Mouse (Mus musculus): ENCODE measurements around the gene Hist1h3f.
A peak's percentile ranks its signal among the peaks of the same experiment; 100 is the strongest.
"Not testable (repeated sequence)": the region's sequence is repeated elsewhere in the genome, so short reads cannot be mapped to it uniquely, and the experiment has no call there.

The Hist1h3f gene

GRCm38 (mm10) chr13:23581408-23582218 is 37.8 kb downstream of the Hist1h3f start, which contains the start of gene Hist1h4d:
TSS of gene Hist1h4d (plus strand) at chr13:23581598.
- DNase-seq (ENCODE audit: extremely low read depth, low read depth, low spot score): peak; percentile 85

- DNase-seq (ENCODE audit: extremely low read depth, low read depth, low spot score): no peak
These were observed 38.6 kb downstream of the Hist1h3f start for GRCm38 (mm10) chr13:23582219-23583056.

- DNase-seq (ENCODE audit: extremely low read depth, low read depth, low spot score): no peak
These were observed 39.7 kb downstream of the Hist1h3f start for GRCm38 (mm10) chr13:23583387-23584068.

- DNase-seq (ENCODE audit: extremely low read depth, low read depth, low spot score): no peak
These were observed 40.5 kb downstream of the Hist1h3f start for GRCm38 (mm10) chr13:23584331-23584730.

GRCm38 (mm10) chr13:23585029-23585441 is 41.2 kb downstream of the Hist1h3f start:
- DNase-seq (ENCODE audit: extremely low read depth, low read depth, low spot score): no peak

GRCm38 (mm10) chr13:23585442-23586098 is 41.7 kb downstream of the Hist1h3f start:
- peak; percentile 81 for DNase-seq (ENCODE audit: extremely low read depth, low read depth, low spot score)

- DNase-seq (ENCODE audit: extremely low read depth, low read depth, low spot score): no peak
These were observed 42.5 kb downstream of the Hist1h3f start for GRCm38 (mm10) chr13:23586099-23586939.

- no peak for DNase-seq (ENCODE audit: extremely low read depth, low read depth, low spot score)
These were observed 43.0 kb downstream of the Hist1h3f start for GRCm38 (mm10) chr13:23586940-23587225.

GRCm38 (mm10) chr13:23591206-23591605 is 47.4 kb downstream of the Hist1h3f start:
- no peak for DNase-seq (ENCODE audit: extremely low read depth, low read depth, low spot score)

GRCm38 (mm10) chr13:23591886-23592285 is 48.0 kb downstream of the Hist1h3f start:
- DNase-seq (ENCODE audit: extremely low read depth, low read depth, low spot score): not testable (repeated sequence)

- DNase-seq (ENCODE audit: extremely low read depth, low read depth, low spot score): no peak
These were observed 48.8 kb downstream of the Hist1h3f start for GRCm38 (mm10) chr13:23592614-23593013.

GRCm38 (mm10) chr13:23593051-23593770 is 49.4 kb downstream of the Hist1h3f start:
- no peak for DNase-seq (ENCODE audit: extremely low read depth, low read depth, low spot score)
